Mouse (Mus musculus): ENCODE measurements around the gene Zfp335.

Gene Zfp335

GRCm38 (mm10) chr2:164911086-164912048 is at the start of gene Zfp335:
Zfp335 (minus strand) TSS chr2:164911757.
- in situ Hi-C loops (cut with MboI, MseI) = no loop called here

DNA sequence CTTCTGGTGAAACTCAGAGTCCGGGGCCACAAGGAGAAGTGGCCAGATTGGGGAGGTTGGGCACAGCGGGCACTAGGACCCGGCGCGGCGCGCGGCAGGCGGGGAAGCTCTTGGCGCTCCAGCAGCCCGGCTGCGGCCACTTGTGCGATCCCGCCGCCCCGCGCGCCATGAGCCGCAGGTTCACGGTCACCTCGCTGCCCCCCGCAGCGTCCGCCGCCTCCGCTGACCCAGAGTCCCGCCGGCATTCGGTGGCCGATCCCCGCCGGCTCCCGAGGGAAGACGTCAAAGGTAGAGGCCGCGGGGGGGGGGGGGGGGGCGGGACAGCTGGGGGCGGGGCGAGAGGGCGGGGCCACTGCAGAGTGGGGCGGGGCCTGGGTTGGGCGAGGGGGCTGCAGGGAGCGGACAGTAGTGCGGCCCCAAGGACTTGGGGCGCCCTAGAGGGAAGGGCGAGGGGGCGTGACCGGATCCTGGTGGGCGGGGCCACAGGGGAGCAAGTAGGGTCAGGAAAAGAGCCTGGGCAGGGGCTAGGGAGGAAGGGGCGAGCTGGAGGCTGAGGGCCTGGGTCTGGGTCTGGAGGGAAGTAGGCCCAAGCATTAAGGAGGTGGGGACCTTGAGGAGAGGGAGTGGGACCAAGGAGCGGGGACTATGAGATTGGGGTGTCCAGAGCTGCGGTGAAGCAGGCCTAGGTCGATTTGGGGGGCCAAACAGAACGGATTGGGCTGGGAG is 49.3 kb upstream of the Zfp335 start, which contains the start of gene Slc12a5:
TSS of gene Slc12a5 (plus strand) at position 87 of the 726 bp plus-strand sequence.
- in situ Hi-C loops (cut with MboI, MseI) = no loop called here

GRCm38 (mm10) chr2:164957548-164958315 is 46.2 kb upstream of the Zfp335 start:
- in situ Hi-C loops (cut with MboI, MseI) = no loop called here

- in situ Hi-C loops (cut with MboI, MseI) = no loop called here
Measured at GRCm38 (mm10) chr2:164956195-164956594, 44.6 kb upstream of the Zfp335 start.

DNA sequence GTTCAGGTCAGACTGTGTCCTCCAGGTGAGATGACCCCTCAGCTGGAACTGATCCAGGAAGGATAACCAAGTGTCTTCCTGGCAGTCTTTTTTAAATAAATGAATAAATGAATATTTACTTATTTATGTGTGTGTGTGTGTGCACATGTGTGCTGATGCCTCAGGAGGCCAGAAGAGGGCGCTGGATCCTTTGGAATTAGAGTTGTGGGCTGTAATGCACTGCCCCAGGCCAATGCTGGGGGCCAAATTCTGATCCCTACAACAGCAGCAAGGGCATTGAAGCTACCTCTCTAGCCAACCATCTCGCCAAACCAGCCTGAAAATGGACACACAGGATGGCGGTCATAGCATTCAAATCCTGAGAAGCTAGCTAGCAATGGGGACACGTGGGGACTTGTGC is 44.2 kb upstream of the Zfp335 start:
- in situ Hi-C loops (cut with MboI, MseI) = no loop called here

GRCm38 (mm10) chr2:164953224-164953623 is 41.7 kb upstream of the Zfp335 start:
- in situ Hi-C loops (cut with MboI, MseI) = no loop called here

DNA sequence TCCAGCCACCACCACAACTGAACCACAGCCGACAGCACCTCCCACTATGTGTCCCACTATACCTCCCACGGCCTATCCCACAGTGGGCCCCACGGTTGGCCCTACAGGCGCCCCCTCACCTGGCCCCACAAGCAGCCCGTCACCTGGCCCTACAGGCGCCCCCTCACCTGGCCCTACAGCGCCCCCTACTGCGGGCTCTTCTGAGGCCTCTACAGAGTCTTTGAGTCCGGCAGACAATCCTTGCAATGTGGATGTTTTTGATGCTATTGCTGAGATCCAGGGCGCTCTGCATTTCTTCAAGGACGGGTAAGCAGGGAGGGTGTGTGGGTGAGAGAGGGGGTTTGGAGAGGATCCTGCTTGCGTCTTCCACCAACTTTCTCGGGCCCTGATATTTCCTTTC is 40.9 kb upstream of the Zfp335 start:
- in situ Hi-C loops (cut with MboI, MseI) = no loop called here

DNA sequence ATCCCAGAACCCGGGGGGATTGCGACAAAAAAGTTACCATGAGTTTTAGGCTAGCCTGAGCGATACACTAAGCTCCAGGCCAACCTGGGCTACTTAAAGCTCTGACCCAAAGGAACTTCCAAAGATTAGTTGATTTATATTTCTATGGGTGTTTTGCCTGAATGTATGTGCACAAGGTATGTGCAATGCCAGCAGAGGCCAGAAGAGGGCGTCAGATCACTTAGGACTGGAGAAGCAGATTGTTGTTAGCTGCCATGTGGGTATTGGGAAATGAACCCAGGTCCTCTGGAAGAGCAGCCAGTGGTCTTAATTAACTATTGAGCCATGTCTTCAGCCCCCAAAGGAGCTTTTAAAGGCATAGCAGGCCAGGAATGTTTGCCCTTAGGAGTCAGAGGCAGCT is 40.2 kb upstream of the Zfp335 start:
- in situ Hi-C loops (cut with MboI, MseI) = no loop called here

GRCm38 (mm10) chr2:164950501-164950900 is 38.9 kb upstream of the Zfp335 start:
- in situ Hi-C loops (cut with MboI, MseI) = no loop called here

- in situ Hi-C loops (cut with MboI, MseI) = no loop called here
Measured at GRCm38 (mm10) chr2:164948962-164949361, 37.4 kb upstream of the Zfp335 start.

GRCm38 (mm10) chr2:164947930-164948329 is 36.4 kb upstream of the Zfp335 start:
- in situ Hi-C loops (cut with MboI, MseI) = no loop called here

DNA sequence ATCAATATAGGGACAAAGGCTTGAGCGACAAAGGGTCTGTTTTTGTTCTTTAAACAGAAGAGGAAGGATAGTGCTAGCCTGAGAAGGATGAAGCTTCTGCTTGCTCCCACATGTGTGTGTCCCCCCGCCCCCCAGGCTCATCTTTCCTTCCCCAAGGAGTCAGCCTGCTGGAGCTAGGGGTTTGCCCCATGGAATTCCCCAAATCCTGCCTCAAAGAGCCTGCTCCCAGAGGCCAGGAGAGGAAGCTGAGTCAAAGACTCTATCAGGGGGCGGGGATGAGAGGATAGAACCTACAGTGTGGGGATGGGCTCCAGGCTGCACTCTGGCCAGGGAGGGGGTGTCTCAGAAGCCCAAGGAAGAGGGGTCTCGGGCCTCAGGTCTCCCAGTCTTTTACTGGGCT is 35.9 kb upstream of the Zfp335 start:
- in situ Hi-C loops (cut with MboI, MseI) = no loop called here

- in situ Hi-C loops (cut with MboI, MseI) = no loop called here
Measured at GRCm38 (mm10) chr2:164942692-164943290, 31.2 kb upstream of the Zfp335 start.

DNA sequence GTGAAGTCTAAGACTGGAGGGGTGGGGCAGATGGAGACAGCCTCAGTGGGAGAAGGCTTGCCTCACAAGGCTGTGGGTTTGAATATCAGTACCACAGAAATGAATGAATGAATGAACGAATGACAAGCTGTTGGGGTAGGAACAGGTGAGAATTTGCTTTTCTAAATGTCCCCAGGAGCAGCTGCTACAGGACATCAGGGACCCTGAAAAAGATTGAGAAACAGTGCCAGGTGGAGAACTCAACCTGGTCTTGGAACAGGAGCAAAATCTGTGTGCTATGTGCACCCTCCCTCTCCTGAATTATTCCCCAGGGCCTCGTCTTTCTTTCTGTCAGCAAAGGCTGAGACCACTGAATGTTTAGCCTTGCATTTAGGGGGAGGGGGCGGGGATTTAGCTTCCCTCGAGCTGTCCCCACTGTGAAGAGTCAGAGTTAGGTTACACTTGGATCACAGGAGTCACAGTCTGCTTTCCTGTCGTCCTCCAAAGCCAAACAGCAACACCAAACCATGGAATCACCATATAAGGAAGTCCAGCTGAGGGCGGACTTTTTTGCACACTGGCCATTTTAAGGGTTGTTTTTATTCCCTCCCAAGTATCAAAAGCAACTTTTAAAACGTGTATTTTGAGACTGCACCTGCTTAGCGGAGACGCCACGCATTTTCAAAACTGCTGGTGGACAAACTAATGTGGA is 28.7 kb upstream of the Zfp335 start, which contains the start of gene Mmp9:
TSS of gene Mmp9 (plus strand) at position 641 of the 691 bp plus-strand sequence.
- in situ Hi-C loops (cut with MboI, MseI) = no loop called here

GRCm38 (mm10) chr2:164939106-164939505 is 27.5 kb upstream of the Zfp335 start:
- in situ Hi-C loops (cut with MboI, MseI) = no loop called here

DNA sequence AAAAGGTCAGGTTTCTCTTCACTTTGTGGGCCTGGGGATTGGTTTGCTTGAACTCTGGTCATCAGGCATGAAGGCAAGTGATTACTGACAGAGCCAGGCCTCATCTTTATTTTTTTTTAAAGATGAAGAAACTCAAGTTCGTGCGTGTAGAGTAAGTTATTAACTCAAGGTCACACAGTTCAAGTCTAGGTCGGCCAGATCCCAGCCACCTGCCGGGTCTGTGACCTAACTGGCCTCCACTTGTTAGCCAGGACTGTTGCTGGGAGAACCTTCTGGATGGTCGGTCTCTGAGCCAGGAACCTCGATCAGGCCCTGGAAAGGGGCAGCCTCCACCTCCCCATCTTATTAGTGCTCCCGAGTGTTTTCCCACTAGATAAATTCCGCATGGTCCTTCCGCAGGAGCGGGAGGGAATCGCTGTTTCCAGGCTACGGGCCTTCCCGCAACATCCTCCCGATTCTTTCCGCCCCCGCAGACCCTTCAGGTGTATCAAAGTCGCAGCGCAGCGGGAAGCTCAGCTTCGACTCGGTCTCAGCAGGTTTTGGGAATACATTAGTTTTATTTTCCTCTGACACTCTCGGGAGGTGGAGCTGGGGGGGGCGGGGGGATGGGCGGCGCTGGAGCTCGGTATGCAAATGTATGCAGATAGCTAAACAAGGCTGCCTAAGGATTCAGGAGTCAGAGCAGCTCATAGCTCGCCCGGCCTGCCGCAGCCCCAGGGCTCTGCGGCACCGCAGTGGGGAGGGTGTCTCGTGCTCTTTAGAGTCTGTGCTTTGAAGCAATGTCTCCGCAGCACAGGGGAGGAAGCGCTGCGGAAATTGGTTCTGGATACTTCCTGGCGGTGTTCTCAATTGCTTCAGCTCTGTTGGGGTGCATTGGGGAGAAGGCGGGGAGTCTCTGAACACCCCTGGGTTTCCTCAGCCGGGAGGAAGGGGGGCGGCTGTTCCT is 26.9 kb upstream of the Zfp335 start:
- in situ Hi-C loops (cut with MboI, MseI) = no loop called here

GRCm38 (mm10) chr2:164935991-164936390 is 24.4 kb upstream of the Zfp335 start:
- in situ Hi-C loops (cut with MboI, MseI) = no loop called here

DNA sequence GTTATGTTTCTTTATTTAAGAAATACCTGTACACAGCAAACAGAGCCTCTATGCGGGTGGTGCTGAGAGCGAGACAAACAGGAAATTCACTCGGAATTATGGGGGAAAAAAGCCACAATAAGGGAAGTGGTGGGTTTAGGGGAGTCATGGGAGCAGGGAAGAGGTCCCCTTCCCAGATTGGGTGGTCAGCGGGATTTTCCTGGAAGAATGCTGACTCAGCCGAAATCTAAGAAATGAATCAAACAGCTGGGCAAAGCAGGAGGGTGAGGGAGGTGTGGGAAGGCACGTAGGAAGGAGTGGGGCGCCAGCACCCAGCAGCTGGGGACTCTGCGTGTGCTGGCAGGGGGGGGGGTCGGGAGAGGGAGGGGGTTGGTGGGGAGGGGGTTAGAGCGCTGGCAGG is 22.0 kb upstream of the Zfp335 start:
- in situ Hi-C loops (cut with MboI, MseI) = no loop called here

DNA sequence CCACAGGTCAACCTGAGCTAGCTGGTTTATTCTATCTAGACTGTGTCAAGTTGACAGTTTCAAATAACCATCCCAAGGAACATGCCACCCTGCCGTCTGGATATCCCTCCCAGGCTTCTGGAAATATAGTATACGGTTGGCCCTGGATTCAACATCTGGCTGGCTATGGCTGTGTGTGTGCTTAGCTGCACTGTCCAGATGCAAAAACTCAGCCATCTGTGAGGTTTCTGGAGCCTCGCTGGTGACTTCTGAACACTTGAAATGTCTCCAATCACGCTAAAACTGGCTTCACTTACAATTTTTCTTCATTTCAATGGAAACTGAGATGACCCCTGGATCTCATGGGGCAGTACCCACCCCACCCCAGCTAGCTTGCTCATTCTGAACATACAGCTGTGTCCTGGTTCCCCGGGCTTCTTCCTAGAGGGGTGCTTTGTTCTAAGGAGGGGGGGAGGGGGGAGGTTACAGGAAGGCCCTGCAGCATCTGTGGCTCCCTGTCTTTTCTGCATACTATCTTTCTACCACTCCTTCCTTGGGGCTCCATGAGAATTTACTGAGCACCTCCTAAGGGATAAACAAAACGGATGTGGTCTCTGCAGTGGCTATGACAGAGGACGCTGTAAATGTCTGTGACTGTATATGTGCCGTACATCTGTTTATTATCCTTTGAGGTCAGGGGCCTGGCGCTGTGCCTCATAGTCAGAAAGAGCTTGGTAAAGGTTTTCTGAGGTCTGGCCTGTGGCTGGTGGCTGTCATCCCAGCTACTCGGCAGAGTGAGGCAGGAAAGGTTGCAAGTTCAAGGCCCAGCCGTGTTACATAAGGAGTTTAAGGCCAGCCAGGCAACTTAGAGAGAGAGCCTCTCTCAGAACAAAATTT is 19.4 kb upstream of the Zfp335 start:
- in situ Hi-C loops (cut with MboI, MseI) = no loop called here

All from T-helper 1 cell (primary cell).